Mouse (Mus musculus) lung, postnatal 0 days (tissue): ENCODE measurements at regions not wholly inside any gene's neighbourhood (a gene's known extent, or its start where the extent isn't known, plus 50 kb on each side); places are given as distances from the start of the nearest gene placed in this dataset.

Source experiments
- CTCF ChIP-seq: IDR thresholded peaks from 2 replicates; pipeline ENCODE4 v1.5.1; 2016; ENCODE audit warnings: antibody characterized with exemption, mild to moderate bottlenecking
- EP300 ChIP-seq: IDR thresholded peaks from 2 replicates; pipeline ENCODE4 v1.6.1; 2016; ENCODE audit warnings: antibody characterized with exemption, mild to moderate bottlenecking, control low read depth

DNA sequence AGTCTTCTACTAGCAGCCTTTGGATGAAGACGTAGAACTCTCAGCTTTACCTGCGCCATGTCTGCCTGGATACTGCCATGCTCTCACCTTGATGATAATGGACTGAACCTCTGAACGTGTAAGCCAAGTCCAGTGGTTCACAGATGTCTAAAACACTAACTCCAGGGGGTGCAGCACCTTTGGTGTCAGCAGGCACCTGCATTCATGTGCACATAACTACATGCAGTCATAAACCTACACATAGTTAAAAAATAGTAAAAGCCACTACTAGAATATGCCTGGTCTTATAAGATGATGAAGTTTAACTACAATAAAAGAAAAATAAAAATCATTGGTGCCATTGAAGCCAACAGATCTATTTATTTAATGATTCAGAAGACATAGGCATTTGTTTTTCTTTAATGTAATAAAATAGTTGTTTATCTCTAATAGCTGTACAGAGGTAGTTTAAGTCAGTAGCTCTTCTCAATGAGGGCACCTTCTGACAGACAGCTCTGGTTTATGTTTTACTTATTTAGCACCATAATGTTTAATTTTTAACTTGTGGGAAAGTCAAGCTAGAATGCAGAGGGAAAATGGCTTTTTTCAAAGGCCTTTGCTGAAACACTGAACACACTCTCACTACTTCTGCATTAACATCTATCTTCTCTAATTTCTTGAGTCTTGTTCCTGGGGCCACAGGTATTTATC lies 118.5 kb upstream of the Rorb start:
- no peak for TF ChIP-seq CTCF
- TF ChIP-seq EP300: no peak
